Mouse (Mus musculus) macrophage (primary cell): Measurements from ENCODE around the gene Taldo1. TPM values are rescaled to one million over a fixed set of nuclear protein-coding genes. Genes with fewer than 3 reads are reported as not detected.
"Not testable (repeated sequence)": the region's sequence is repeated elsewhere in the genome, so short reads cannot be mapped to it uniquely, and the experiment has no call there.

Source experiments
- H3K27ac ChIP-seq: fragments of 350-480 bp; formaldehyde crosslinking; 2 replicates; pipeline ENCODE4 v1.9.0; 2021
- H3K36me3 ChIP-seq: fragments of 350-480 bp; formaldehyde crosslinking; 2 replicates; pipeline ENCODE4 v1.9.0; 2021; ENCODE audit errors: inconsistent target
- H3K4me3 ChIP-seq: fragments of 350-480 bp; formaldehyde crosslinking; 2 replicates; pipeline ENCODE4 v1.9.0; 2021; ENCODE audit errors: inconsistent target
- H3K79me2 ChIP-seq: fragments of 350-480 bp; formaldehyde crosslinking; 2 replicates; pipeline ENCODE4 v1.9.0; 2021; ENCODE audit errors: inconsistent target
- WGBS: methylation state at CpG from one replicate; pipeline ENCODE4 v1.1.7; 2026; ENCODE audit warnings: inconsistent platforms; ENCODE audit not compliant: missing documents; 5-methylcytosine and 5-hydroxymethylcytosine counted together
- polyA plus RNA-seq: library from polyadenylated mRNA; stranded (reverse); fragments of 250-400 nt; gene quantifications from 3 replicates; pipeline ENCODE4 v1.2.4, GENCODE M21; 2018; ENCODE audit warnings: inconsistent platforms

Gene Taldo1
- polyA plus RNA-seq, 1 experiment from 2014 or later = 238 TPM

DNA sequence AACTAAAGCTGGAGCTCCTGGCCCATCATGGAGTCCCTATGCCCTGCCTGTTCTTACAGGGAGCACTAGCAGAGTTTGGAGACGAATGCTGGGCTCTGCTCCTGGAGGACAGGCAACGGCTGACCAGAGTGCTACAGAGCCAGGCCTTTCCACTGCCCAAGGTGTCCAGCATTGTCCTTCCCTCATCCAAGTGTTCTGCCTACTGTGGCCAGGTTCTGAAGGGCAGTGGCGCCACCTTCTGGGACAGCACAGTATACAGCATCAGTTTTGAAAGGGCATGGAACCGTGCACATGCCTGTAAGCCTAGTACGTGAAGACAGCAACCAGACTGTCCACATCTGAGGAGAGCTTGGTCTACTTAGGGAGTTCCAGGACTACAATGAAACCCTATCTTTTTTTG, 11.3 kb downstream of the Taldo1 start:
- Histone ChIP-seq H3K36me3 (peaks cover 52% of the 10 kb centered on the region), H3K79me2 (peaks cover 5% of the 10 kb centered on the region; the same call in 1 of the 2 replicates), H3K4me3 (no peak overlapping the region), H3K27ac (no peak overlapping the region)
- 45% methylated on average over 5 of the region's 5 CpGs for WGBS

DNA sequence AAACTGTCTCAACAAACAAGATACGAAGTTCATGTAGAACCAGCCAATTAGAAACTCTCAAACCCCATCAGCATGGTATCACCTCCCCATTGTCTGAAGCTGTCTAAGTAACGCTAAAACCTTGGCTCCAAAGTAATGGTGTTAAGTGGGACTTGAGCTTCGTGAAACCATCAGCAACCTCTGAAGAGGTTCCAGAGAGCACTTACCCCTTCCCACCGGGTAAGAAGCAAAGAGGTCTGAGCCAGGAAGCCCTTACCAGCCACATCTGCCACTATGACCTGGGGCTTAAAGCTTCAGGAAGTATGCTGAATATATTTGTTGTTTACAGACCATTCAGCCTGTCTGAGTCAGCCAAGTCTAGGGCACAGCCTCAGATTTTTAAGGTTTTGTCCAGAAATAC, 13.5 kb downstream of the Taldo1 start:
- WGBS = 83% methylated on average over 4 of the region's 4 CpGs
- Histone ChIP-seq H3K27ac (no peak overlapping the region), H3K36me3 (peaks cover 49% of the 10 kb centered on the region), H3K4me3 (no peak overlapping the region), H3K79me2 (no peaks in the 10 kb centered on the region)

DNA sequence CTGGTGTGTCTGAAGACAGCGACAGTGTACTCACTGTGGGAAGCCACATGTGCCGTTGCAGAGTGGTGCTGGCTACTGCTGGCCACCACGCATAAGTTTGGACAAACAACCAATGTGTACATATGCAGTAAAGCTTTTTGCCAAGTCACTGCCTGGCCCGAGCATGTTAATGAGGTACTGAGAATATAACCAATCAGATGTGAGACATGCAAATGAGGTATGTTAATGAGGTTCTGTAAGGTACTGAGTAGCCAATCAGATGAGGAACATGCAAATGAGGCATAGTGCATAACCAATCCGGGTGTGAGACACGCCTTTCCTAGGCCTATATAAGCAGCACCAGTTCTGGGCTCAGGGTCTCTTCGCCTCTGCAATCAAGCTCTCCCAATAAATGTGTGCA, 15.7 kb downstream of the Taldo1 start:
- peaks cover 33% of the 10 kb centered on the region for H3K36me3 ChIP-seq
- not testable (repeated sequence) for H3K4me3 ChIP-seq, H3K79me2 ChIP-seq, H3K27ac ChIP-seq
- WGBS = 90% methylated on average over 6 of the region's 7 CpGs

DNA sequence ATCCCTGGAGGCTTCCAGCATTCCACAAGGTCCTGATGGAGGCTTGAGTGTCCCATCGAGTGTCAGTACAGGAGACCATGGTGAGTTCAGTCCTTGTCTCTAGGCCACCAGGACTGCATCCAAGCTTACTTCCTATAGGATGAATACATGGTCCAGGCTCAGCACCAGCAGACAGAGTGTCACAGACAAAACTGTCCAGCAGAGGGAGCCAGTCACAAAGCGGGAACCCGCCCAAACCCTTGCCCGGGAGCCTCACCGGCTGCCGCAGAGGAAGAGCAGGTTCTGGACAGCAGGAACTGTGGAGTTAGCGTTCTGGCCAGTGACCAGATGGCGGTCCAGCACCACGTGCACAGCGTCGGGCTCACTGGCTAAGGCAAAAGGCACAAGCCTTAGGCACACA, 16.8 kb downstream of the Taldo1 start:
- H3K27ac ChIP-seq = no peak overlapping the region
- H3K36me3 ChIP-seq = peaks cover 28% of the 10 kb centered on the region
- no peak overlapping the region for H3K4me3 ChIP-seq
- WGBS = 14% methylated on average over 11 of the region's 11 CpGs
- H3K79me2 ChIP-seq = peaks cover 20% of the 10 kb centered on the region

GRCm38 (mm10) chr7:141410631-141411030, 18.6 kb downstream of the Taldo1 start:
- Histone ChIP-seq H3K79me2 (peaks cover 20% of the 10 kb centered on the region), H3K4me3 (no peak overlapping the region), H3K27ac (no peak overlapping the region), H3K36me3 (peaks cover 28% of the 10 kb centered on the region)
- 94% methylated on average over 8 of the region's 8 CpGs for WGBS

GRCm38 (mm10) chr7:141411667-141412066, 19.7 kb downstream of the Taldo1 start:
- Histone ChIP-seq H3K4me3 (no peak overlapping the region), H3K36me3 (peaks cover 28% of the 10 kb centered on the region), H3K79me2 (peaks cover 20% of the 10 kb centered on the region), H3K27ac (no peak overlapping the region)
- 100% methylated on average over 1 of the region's 1 CpGs for WGBS

DNA sequence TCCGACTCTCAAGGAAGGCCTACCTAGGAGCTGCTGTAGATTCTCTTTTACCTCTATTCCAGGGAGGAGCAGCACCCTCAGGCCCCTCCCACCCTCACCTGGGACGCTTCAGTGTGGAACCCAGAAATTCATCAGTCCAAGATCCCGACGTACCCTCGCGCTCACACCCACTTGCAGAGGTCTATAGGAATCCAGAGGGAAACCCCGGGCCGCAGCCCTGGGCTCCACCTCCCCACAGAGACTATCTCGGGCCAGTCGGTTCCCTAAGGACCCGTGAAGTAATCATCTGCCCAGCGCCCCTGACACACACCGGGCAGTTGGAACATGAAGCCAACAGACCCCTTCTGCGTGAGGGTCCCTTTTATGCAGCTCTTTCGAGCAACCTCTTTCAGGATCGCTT, 21.3 kb downstream of the Taldo1 start:
- Histone ChIP-seq H3K36me3 (peaks cover 22% of the 10 kb centered on the region), H3K27ac (peak overlapping the region; percentile 63), H3K4me3 (peak overlapping the region; percentile 94), H3K79me2 (peaks cover 20% of the 10 kb centered on the region)
- 2% methylated on average over 15 of the region's 16 CpGs for WGBS

DNA sequence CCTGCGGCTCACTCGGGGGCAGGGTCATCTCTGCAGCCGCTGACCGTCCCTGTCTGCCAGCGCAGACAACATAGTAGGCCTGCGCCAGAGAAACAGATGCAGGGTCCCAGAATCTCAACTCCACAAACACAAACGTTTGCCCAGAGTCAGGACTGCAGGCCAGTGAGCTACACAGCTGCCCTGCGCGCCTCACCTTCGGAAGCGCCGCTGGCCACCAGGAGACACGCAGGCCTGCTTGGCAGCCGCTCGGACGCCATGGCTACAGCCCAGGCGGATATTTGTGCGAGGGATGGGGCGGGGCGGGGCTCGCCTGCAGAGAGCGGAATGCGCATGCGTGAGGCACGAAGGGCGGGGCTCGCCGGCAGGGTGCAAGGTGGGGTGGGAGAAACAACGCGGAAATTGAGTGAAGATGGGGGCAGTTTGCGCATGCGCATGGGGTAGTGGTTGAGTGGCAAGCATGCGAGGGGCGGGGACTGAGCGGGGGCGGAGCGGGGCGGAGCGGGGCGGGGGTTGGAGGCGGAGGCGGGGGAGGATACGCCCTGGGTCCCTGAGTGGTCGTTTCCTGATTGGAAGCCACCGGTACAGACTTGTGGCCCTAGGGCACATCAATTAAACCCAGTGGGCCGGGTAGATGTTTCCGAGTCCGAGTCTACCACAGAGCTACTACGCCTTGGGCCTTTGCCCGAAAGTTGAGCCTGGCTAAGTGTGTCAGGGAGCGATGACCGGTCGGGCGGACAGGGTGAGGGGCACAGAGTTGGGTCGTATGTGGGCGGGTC, 22.0 kb downstream of the Taldo1 start, which contains the start of gene Gatd1:
Gene Gatd1 (minus strand): TSS at position 328 of the 776 bp plus-strand sequence.
- Histone ChIP-seq H3K4me3 (peak within 1 kb of the TSS; percentile 94), H3K79me2 (peaks cover 20% of the 10 kb centered on the region), H3K36me3 (peaks cover 19% of the 10 kb centered on the region), H3K27ac (peak within 1 kb of the TSS; percentile 63)
- WGBS = under 1% methylated on average over 55 of the region's 56 CpGs

DNA sequence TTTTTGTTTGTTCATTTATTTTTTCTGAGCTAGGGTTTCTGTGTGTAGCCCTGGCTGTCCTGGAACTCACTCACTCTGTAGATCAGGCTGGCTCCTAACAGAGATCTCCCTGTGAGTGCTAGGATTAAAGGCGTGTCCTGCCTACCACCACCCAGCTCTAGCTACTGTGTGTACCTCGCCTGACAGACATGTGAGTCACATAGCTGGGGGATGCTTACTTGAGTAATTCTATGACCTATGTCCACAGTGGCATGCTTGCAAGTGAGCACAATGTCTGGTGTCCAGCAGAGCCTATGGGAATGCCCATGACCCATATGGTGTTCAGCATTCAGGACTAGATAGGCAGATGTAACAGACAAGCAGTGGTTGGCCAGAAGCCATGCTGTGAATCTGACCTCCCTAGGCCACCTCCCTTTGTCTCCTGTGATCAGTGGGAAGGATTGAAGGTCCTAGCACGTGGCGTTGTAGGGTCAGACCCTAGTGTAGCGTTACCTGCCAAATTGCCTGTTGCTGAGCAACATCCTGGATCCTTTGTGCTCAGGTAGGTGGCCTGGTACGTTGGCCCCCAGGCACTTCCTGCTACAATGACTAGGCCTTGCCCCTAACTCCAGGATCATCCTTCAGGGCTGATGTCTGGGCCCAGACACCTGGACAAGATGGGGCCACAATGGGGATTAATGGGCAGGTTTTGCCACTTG, 24.3 kb downstream of the Taldo1 start:
- no peak overlapping the region for H3K4me3 ChIP-seq
- H3K36me3 ChIP-seq = no peaks in the 10 kb centered on the region
- 92% methylated on average over 6 of the region's 6 CpGs for WGBS
- H3K27ac ChIP-seq = no peak overlapping the region
- H3K79me2 ChIP-seq = peaks cover 20% of the 10 kb centered on the region

- WGBS = 84% methylated on average over 6 of the region's 8 CpGs
- H3K4me3 ChIP-seq = no peak overlapping the region
Observed at GRCm38 (mm10) chr7:141417731-141418681, 26.0 kb downstream of the Taldo1 start.

GRCm38 (mm10) chr7:141418970-141419369, 27.0 kb downstream of the Taldo1 start:
- Histone ChIP-seq H3K79me2 (no peaks in the 10 kb centered on the region), H3K27ac (no peak overlapping the region), H3K36me3 (no peaks in the 10 kb centered on the region), H3K4me3 (no peak overlapping the region)
- 42% methylated on average over 7 of the region's 7 CpGs for WGBS

More at GRCm38 (mm10) chr7:141417731-141418681, 26.0 kb downstream of the Taldo1 start:
- H3K36me3 ChIP-seq = no peaks in the 10 kb centered on the region
- peaks cover 8% of the 10 kb centered on the region for H3K79me2 ChIP-seq
- no peak overlapping the region for H3K27ac ChIP-seq

DNA sequence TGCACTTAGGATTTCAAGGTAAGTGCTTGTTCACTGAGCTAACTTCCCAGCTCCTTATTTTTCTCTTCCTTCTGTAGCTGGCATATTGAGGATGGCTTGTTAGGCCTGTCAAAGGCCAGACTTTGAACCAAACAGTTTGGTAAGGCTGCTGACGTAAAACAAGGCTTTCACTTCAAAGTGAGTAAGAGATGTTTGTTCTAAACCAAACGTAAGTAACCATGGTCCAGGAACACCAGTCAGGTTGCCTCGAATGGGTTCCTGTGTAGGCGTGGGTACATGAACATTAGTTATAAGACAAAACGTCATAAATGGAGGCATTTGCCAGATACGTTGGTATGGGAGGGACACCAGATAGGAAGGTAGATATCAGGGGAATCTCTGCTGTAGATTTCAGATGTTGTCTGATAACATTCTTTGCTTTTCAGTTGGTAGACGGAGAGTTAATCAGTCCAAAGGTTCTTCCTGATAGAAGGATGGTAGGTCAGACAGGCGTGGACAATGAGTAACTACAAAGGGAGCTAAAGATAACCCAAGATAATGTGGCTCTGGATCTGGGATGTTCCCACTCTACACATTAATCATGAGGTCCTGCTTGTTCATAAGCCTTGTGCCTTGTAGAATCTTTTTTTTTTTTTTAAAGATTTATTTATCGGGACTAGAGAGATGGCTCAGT, 28.2 kb downstream of the Taldo1 start:
- no peaks in the 10 kb centered on the region for H3K79me2 ChIP-seq

GRCm38 (mm10) chr7:141423811-141424210, 31.8 kb downstream of the Taldo1 start:
- WGBS = 89% methylated on average over 4 of the region's 4 CpGs

More for the DNA sequence above, 28.2 kb downstream of the Taldo1 start:
- H3K27ac ChIP-seq = no peak overlapping the region
- 96% methylated on average over 9 of the region's 9 CpGs for WGBS
- no peaks in the 10 kb centered on the region for H3K36me3 ChIP-seq
- H3K4me3 ChIP-seq = no peak overlapping the region

More at GRCm38 (mm10) chr7:141423811-141424210, 31.8 kb downstream of the Taldo1 start:
- Histone ChIP-seq H3K4me3 (no peak overlapping the region), H3K27ac (no peak overlapping the region), H3K36me3 (no peaks in the 10 kb centered on the region), H3K79me2 (no peaks in the 10 kb centered on the region)
